Comparison of ENCODE assay signal across 26 mouse cellular contexts in the genomic region with DNA sequence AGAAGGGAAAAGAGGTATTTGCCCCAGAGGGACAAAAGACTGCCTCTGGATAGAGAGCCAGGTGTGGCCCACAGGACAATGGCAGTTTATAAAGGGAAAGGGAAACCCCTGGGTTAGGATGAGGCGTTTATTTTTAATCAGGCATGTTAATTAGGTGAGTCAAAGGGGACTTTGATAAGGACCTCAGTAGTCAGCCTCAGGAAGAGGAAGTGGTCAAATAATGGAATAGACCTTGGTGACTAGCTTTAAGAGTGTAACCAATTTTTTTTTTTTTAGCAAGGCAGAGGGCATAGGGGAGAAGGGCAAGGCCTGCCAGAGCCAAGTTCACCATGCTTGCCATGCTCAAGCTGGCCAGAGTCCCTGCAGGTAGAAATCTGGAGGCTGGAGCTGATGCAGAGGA.
A peak's percentile ranks its signal among the peaks of the same experiment; 100 is the strongest.
DNase-seq lines count a peak whose midpoint lies in the region; ATAC-seq lines count a peak whose summit lies in the region.
"Had no signal": no experiment of that assay in that cellular context is flagged by ENCODE, and none has a peak within 500 bp of the region (broad histone marks: within the 10 kb centered on the region; RNA-seq: fewer than 3 reads in every experiment).

No protein-coding gene starts in this region.

- DNase-seq in 416B (ENCODE audit: low read depth) (peak; percentile 86), A20 (ENCODE audit: low read depth, low spot score) (peak; percentile 50), ZHBTc4 (ENCODE audit: low read depth, low spot score) (peak; percentile 7)
- no peak for DNase-seq in urinary bladder, postnatal 14 days (ENCODE audit: low spot score)
- no peak for DNase-seq in cerebellum, adult 9-10 months
- DNase-seq in layer of hippocampus, postnatal 14 days (ENCODE audit: low spot score in 2 of 2) = no peak
- DNase-seq: adrenal gland, postnatal 25 days; cerebellum, adult 2 months; cerebellum, postnatal 25 days; gastrocnemius, adult 2 months; gastrocnemius, postnatal 36 days; heart, adult 2 months; heart, postnatal 10 days; kidney, adult 9 months; kidney, postnatal 10 days; layer of hippocampus, adult 9-11 months; liver, embryonic 13.5 days; lung, adult 18-20 months; right cerebral cortex, postnatal 25 days; thymus, postnatal 14 days had no signal

- peak; percentile 61 for ATAC-seq in inflammation-experienced regulatory T-cells, adult 6 months
- ATAC-seq: forebrain, embryonic 15.5 days; hindbrain, embryonic 16.5 days; intestine, embryonic 16.5 days; lung, postnatal 0 days; midbrain, embryonic 16.5 days had no signal

Comparison
In these comparisons a context has a peak if more than half of its experiments do, and no peak if none do; other contexts are left out.
1. DNase-seq: peak in 416B (single experiment), A20 (single experiment) and ZHBTc4 (single experiment); none in urinary bladder, postnatal 14 days (single experiment), cerebellum, adult 9-10 months (single experiment) and layer of hippocampus, postnatal 14 days (0 of 2).